Mouse (Mus musculus): ENCODE results near the gene Dph2. TPM values are rescaled to one million over a fixed set of nuclear protein-coding genes. Genes with fewer than 3 reads are reported as not detected.

Dph2 gene
- total RNA-seq, 2 experiments from 2014 or later, result 10.1 to 12.1 TPM

DNA sequence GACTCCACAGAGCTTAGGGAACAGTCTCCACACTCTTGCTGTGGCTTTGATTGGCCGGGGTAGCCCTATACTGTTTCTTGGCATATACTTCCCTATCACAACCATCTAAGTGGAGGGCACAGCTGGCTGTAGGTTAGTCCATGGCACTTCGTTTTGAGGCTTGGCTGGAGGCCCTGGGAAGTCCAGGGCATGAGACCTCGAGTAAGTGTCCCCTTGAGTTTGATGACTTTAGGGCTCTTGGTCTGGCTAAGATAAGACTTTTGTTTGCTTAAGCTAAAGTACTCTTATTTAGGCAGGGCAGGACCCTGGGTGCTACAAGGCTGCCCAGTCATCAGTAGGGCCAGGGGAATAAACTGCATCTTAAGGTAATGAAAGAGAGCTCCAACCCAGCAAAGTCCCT is 6.3 kb upstream of the Dph2 start:
- no peak for DNase-seq (ENCODE audit: low spot score in 2 of 2)
- no peak for TF ChIP-seq CTCF (conservative IDR thresholded peaks at IDR 0.05)
- H3K27ac ChIP-seq, result no peak overlapping the region
- H3K4me3 ChIP-seq, result no peak overlapping the region

DNA sequence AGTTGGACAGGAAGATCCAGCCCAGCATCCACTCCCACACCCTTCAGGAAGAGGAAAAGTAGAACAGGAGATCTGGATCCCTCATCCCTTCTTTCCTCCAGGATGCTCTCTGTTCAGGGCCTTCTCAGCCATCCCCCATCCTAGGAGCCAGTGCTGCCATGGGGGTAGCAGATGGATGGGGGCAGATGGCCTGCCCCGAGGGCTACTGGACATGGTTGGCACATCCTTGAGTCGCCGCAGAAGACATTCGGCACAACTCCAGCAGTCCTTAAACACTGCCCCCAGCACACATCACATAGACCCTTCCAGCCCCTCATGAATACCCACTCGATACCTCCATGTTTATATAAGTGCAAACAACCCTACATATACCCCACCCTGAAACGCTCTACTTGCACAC is 4.2 kb upstream of the Dph2 start:
- Histone ChIP-seq H3K27ac (no peak overlapping the region), H3K4me3 (no peak overlapping the region)
- TF ChIP-seq CTCF (conservative IDR thresholded peaks at IDR 0.05), result no peak
- no peak for DNase-seq (ENCODE audit: low spot score in 2 of 2)

DNA sequence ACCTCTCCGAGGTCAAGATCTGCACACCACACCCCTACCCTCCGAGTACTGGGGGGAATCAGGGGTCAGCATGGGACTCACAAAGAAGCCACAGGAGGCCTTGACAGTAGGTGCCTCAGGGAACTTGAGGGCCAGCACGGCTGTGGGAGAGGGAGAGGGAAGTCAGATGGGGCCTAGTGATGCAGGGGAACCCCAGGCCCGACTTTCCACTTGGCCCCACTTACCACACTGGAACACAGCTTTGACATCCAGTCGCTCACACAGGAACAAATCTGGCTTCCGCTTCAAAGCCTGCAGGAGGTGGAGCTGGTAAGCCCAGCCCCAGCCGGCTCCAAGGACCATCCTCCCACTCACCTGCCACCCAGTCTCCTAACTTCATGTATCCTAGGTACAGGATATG is 3.5 kb upstream of the Dph2 start:
- H3K4me3 ChIP-seq, result no peak overlapping the region
- H3K27ac ChIP-seq, result no peak overlapping the region
- no peak for TF ChIP-seq CTCF (conservative IDR thresholded peaks at IDR 0.05)
- DNase-seq (ENCODE audit: low spot score in 2 of 2), result no peak

DNA sequence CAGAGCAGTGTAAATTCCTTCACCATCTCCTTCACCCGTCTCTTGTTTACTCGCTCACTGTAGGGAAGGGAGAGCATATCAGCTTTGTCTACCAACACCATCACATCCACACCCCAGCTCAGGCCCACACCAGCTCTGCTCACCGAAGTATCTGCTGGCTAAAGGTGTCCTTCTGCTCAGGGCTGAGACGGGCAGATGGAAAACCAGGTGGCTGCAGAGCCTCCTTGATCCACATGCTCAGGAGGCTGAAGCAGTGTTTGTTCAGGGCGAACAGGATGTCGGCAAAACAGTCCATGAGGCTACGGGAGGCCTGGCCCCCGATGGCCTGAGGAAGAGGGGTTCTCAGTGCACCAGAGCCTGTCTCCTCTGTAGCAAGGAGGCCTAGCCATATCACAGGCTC is 2.8 kb upstream of the Dph2 start:
- no peak for DNase-seq (ENCODE audit: low spot score in 2 of 2)
- Histone ChIP-seq H3K4me3 (no peak overlapping the region), H3K27ac (no peak overlapping the region)
- no peak for TF ChIP-seq CTCF (conservative IDR thresholded peaks at IDR 0.05)

DNA sequence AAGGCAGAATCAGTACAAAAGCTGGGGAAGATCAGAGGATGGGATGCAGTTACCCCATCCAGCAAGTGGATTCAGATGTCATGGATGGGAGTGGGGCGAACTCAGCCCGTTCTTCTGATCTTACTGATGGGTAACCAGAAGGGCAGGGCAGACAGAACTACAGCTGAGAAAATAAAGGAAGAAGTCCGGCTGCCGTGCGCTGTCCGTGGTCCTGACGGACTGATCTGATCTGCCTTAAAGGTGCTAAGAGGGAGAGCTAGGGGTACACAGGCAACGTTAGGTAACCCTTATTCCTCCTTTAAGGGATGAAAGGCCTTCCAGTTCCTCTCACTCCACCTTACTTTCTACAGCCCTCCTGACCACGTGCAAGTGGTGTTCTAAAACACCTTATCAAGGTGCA is 1.5 kb upstream of the Dph2 start:
- DNase-seq (ENCODE audit: low spot score in 2 of 2), result no peak
- no peak overlapping the region for H3K4me3 ChIP-seq
- no peak for TF ChIP-seq CTCF (conservative IDR thresholded peaks at IDR 0.05)
- no peak overlapping the region for H3K27ac ChIP-seq

DNA sequence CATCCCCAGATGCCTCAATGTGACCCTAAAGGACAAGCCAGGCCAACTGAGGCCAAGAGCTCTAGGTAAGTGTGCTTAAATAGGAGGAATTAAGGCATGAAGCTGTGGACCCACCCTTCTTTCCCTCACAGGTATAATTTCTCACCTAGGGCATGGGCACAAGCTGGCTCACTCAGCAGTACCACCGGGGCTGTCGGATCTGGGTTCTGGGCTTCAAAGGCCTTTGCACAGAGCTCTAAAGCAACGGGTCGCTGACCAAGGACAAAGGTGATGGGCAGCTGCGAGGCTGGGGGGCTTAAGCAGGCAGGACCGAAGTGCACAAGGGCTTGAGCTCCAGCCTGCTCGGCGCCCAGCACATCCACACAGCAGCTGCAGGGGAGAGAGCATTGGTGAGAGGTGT is 1.1 kb downstream of the Dph2 start:
- H3K4me3 ChIP-seq, result no peak overlapping the region
- no peak for DNase-seq (ENCODE audit: low spot score in 2 of 2)
- no peak for TF ChIP-seq CTCF (conservative IDR thresholded peaks at IDR 0.05)
- no peak overlapping the region for H3K27ac ChIP-seq

DNA sequence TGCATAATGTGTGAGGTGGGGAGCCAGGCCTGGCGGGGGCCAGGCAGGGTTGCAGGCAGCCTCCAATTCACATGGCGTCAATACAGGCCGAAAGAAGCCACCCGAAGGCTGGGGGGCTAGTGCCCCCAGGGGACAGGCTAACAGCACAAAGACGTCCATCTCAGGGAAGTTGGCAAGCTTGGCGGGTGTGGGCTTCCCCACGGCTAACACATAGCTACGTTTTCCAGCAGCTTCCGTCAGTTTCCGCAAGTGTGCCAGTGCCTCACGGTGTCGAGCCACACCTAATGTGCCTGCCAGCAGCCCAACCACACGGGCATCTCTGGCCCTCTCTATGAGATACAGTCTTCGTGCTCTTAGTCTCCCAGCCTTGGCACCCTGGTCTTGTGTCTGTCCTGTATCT is 1.8 kb downstream of the Dph2 start:
- Histone ChIP-seq H3K4me3 (no peak overlapping the region), H3K27ac (no peak overlapping the region)
- no peak for DNase-seq (ENCODE audit: low spot score in 2 of 2)
- no peak for TF ChIP-seq CTCF (conservative IDR thresholded peaks at IDR 0.05)

DNA sequence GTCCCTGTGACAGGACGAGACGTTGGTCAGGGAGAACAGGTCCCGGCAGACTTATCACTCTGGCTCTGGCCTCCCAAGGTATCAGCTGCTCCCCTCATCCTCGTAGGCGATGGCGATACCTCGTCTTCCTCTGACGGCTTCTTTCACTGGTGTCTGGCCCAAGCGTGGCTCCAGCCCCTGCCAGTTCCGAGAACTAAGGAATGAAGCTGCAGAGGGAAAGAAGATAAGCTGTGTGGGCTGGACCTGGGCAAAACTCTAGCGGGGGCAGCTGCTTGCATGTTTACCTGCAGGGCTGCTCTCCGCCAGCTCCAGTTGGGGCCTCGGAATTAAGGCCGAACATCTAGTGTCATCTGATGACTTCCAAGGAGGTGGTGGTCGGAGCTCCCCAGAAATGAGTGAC is 2.4 kb downstream of the Dph2 start:
- no peak for TF ChIP-seq CTCF (conservative IDR thresholded peaks at IDR 0.05)

DNA sequence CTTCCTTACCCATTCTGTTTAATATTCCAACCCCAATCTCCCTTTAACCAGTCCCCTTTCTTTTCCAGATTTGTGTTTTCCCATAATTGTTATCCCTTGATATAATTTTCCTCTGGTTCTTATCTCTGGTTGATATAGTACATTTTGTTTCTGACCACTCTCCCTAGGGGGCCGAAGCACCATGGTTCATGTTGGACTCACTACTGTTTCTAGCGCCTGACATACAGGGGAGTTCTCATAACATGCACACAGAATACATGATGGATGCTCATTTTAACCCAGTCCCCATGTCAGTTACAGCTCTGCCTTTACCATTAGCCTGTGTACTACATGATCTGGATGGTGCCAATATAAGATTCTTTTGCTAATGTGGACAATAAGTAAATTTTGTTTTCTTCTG is 3.9 kb downstream of the Dph2 start:
- Histone ChIP-seq H3K27ac (peak overlapping the region; percentile 97; the same call in 1 of the 2 replicates), H3K4me3 (peak overlapping the region; percentile 64)
- no peak for DNase-seq (ENCODE audit: low spot score in 2 of 2)
- no peak for TF ChIP-seq CTCF (conservative IDR thresholded peaks at IDR 0.05)

More for the DNA sequence above, 2.4 kb downstream of the Dph2 start:
- H3K27ac ChIP-seq, result no peak overlapping the region
- DNase-seq (ENCODE audit: low spot score in 2 of 2), result no peak
- H3K4me3 ChIP-seq, result no peak overlapping the region

DNA sequence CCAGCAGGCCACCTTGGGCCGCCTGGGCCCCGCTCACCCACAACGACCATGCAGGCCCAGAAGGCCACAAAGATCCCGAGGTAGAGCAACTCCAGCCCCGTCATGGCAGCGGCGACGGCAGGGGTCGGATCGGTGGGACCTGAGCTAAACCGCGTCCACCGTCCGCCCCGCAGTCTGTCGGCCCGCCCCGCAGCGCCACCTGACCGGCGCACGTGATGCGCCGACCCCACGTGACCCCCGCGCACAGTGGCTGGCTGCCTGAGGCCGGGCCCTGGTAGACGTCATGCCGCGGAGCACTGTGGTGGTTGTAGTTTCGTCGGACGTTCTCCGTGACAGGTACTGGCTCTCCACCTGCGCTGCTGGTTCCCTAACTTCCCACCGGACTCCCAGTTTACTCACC is 4.7 kb downstream of the Dph2 start, which contains the start of gene Atp6v0b:
TSS of gene Atp6v0b (minus strand) at position 201 of the 400 bp plus-strand sequence.
- DNase-seq (ENCODE audit: low spot score in 2 of 2), result peak; percentile 94 to 98
- no peak for TF ChIP-seq CTCF (conservative IDR thresholded peaks at IDR 0.05)

DNA sequence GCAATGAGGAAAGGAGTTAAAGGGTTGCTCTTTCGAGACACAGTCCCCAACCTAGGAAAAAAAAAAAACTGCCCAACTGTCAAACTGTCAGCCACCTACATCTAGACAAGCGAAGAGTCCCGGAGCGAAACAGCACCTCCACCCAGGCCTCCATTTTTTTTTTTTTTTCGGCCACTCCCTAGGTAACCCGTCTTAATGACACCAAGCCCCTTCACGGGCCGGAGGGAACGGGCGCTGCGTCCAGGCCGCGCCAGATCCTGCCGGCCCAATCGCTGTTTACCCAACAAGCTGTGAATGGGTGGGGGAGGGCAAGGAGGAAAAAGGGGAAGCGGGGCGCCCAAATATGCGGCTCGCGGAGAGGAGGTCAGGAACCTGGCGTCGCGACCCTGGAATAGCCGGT is 5.2 kb downstream of the Dph2 start:
- TF ChIP-seq CTCF (conservative IDR thresholded peaks at IDR 0.05), result no peak
- H3K4me3 ChIP-seq, result peak overlapping the region; percentile 64
- no peak for DNase-seq (ENCODE audit: low spot score in 2 of 2)
- H3K27ac ChIP-seq, result peak overlapping the region; percentile 97

More for the DNA sequence above, 4.7 kb downstream of the Dph2 start, which contains the start of gene Atp6v0b:
- Histone ChIP-seq H3K4me3 (peak within 1 kb of the TSS; percentile 64), H3K27ac (peak within 1 kb of the TSS; percentile 97)

DNA sequence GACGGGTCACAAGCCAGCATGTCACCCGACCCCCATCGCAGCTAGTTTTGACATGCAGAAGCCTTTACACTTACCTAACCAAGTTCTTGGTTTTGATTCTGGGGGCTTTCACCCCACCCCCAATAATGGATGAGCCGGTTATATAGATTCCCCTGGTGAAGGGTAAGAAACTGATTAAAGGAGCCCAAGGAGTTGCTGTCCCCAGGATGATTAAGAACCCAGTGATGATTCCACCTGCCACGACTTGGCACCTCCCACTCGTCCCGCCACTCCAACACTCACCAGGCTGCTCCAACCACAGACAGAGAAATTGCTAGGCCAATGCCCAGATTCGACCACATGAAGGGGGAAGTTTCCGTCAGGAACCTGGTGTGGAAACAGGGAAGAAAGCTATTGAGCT is 5.8 kb downstream of the Dph2 start:
- no peak for DNase-seq (ENCODE audit: low spot score in 2 of 2)
- TF ChIP-seq CTCF (conservative IDR thresholded peaks at IDR 0.05), result no peak
- H3K4me3 ChIP-seq, result peak overlapping the region; percentile 64
- H3K27ac ChIP-seq, result no peak overlapping the region

DNA sequence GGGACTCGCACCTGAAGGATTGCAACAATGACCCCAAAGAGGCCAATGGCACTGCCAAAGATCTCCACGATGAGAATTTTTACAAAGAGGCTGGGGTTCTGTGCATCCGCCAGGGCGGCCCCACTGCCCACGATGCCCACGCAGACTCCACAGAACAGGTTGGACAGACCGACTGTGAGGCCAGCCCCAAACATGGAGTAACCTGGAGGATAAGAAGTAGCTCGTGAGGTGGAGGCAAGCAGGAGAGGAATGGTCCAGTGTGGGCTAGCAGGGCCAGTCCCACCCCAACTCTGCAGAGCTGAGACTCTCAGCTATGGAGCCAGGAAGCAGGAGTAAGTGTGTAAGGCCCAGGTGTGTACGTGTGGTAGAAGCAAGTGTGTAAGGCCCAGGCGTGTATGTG is 6.7 kb downstream of the Dph2 start:
- DNase-seq (ENCODE audit: low spot score in 2 of 2), result no peak
- H3K4me3 ChIP-seq, result no peak overlapping the region
- TF ChIP-seq CTCF (conservative IDR thresholded peaks at IDR 0.05), result no peak
- no peak overlapping the region for H3K27ac ChIP-seq

DNA sequence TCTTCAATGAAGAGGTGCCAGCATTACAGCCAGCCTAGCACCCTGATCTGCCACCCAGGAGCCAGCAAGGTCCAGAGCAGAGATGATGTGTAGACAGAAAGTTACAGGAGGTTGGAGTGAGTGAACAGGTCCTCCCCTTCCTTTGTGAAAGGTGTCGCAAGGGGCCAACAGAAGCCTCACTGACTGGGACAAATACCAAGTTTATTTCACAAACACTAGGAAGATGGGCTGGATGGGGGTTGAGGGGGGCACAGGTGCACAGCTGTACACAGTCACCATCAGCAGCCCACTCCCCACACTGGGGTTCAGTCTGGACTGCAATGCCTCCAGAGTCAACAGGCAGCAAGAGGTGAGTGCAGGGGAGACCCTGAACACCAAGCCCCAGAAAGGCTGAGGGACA is 7.7 kb downstream of the Dph2 start:
- H3K27ac ChIP-seq, result peak overlapping the region; percentile 93
- DNase-seq (ENCODE audit: low spot score in 2 of 2), result no peak
- TF ChIP-seq CTCF (conservative IDR thresholded peaks at IDR 0.05), result no peak
- no peak overlapping the region for H3K4me3 ChIP-seq

All from layer of hippocampus, adult 2 months (tissue).